Mouse (Mus musculus) heart, embryonic 15.5 days (tissue): Measurements from ENCODE around the gene Gm10192. TPM values are rescaled to one million over a fixed set of nuclear protein-coding genes. Genes with fewer than 3 reads are reported as not detected.
"Not testable (repeated sequence)": the region's sequence is repeated elsewhere in the genome, so short reads cannot be mapped to it uniquely, and the experiment has no call there.

Source experiments
- ATAC-seq: fragments of 200-750 bp; cut with Nextera tagmentation; replicated peaks from 2 replicates; pipeline ENCODE4 v1.8.0; 2017; ENCODE audit warnings: low read depth, moderate TSS enrichment; ENCODE audit not compliant: insufficient number of reproducible peaks, insufficient read depth, low FRiP score
- H3K27ac ChIP-seq: fragments of 300-500 bp; sonication (generic); 2 replicates; pipeline ENCODE4 v1.5.1; 2015; ENCODE audit warnings: mild to moderate bottlenecking, inconsistent platforms
- H3K27me3 ChIP-seq: fragments of 300-500 bp; sonication (generic); 2 replicates; pipeline ENCODE4 v1.6.1; 2015; ENCODE audit warnings: inconsistent platforms
- H3K36me3 ChIP-seq: fragments of 300-500 bp; sonication (generic); 2 replicates; pipeline ENCODE4 v1.6.1; 2015; ENCODE audit warnings: mild to moderate bottlenecking, inconsistent platforms
- H3K4me1 ChIP-seq: fragments of 300-500 bp; sonication (generic); replicated peaks from 2 replicates; pipeline ENCODE4 v1.6.1; 2015; ENCODE audit warnings: inconsistent platforms
- H3K4me2 ChIP-seq: fragments of 300-500 bp; sonication (generic); 2 replicates; pipeline ENCODE4 v1.6.1; 2015; ENCODE audit warnings: inconsistent platforms, mild to moderate bottlenecking, moderate library complexity
- H3K4me3 ChIP-seq: fragments of 300-500 bp; sonication (generic); 2 replicates; pipeline ENCODE4 v1.5.1; 2015; ENCODE audit warnings: mild to moderate bottlenecking, inconsistent platforms
- H3K9ac ChIP-seq: fragments of 300-500 bp; sonication (generic); 2 replicates; pipeline ENCODE4 v1.6.1; 2015; ENCODE audit warnings: mild to moderate bottlenecking, inconsistent platforms
- H3K9me3 ChIP-seq: fragments of 300-500 bp; sonication (generic); replicated peaks from 2 replicates; pipeline ENCODE4 v1.6.1; 2016; ENCODE audit warnings: inconsistent platforms
- WGBS: fragments of 180-500 bp; shearing (Covaris S2); methylation state at CpG from one replicate; pipeline ENCODE4 v1.1.7; 2015; ENCODE audit warnings: mixed read lengths; 5-methylcytosine and 5-hydroxymethylcytosine counted together
- polyA plus RNA-seq: library from polyadenylated mRNA; unstranded; fragments of >200 nt; fragmentation: Nextera tagmentation; extraction: Ambion mirVana; gene quantifications from 2 replicates; pipeline ENCODE4 v1.2.1, GENCODE M21; 2015

The Gm10192 gene
- not detected in 2 replicates for polyA plus RNA-seq

GRCm38 (mm10) chr4:97183066-97183465 lies at the start of gene Gm10192:
Gene Gm10192, minus strand, starts transcription at chr4:97183166.
- H3K9ac ChIP-seq, H3K4me1 ChIP-seq, H3K36me3 ChIP-seq, H3K27me3 ChIP-seq, H3K4me2 ChIP-seq, H3K27ac ChIP-seq, H3K4me3 ChIP-seq, H3K9me3 ChIP-seq, ATAC-seq: not testable (repeated sequence)

GRCm38 (mm10) chr4:97230411-97231104 lies 47.6 kb upstream of the Gm10192 start:
- H3K4me1 ChIP-seq = no peaks in the 10 kb centered on the region
- no peak overlapping the region for H3K27ac ChIP-seq
- H3K4me3 ChIP-seq = no peak overlapping the region
- ATAC-seq = no peak
- no peaks in the 10 kb centered on the region for H3K27me3 ChIP-seq
- no peaks in the 10 kb centered on the region for H3K36me3 ChIP-seq
- WGBS = 56% methylated on average over 5 of the region's 5 CpGs
- H3K4me2 ChIP-seq = no peak overlapping the region
- H3K9ac ChIP-seq = no peak overlapping the region
- H3K9me3 ChIP-seq = no peaks in the 10 kb centered on the region

DNA sequence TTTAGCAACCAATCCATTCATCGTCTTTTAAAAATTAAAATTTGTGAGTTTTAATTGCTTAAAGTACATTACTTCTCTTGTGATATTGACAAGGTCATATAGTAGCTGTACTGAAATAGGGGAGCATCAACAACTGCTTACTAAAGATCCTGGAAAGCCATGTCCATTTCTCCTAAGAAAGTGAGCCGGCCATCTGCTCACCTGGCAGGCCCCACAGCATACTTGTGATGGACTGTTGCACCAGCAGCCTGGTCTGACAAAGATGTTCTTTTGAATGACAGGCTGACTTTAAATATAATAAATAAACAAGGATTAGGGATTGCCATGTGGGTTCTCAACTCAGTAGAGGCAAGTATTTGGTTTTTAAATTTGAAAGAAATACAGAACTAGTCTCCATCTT lies 36.7 kb upstream of the Gm10192 start:
- Histone ChIP-seq H3K27ac (no peak overlapping the region), H3K27me3 (no peaks in the 10 kb centered on the region), H3K4me2 (no peak overlapping the region), H3K9me3 (no peaks in the 10 kb centered on the region), H3K36me3 (no peaks in the 10 kb centered on the region), H3K9ac (no peak overlapping the region), H3K4me3 (no peak overlapping the region), H3K4me1 (no peaks in the 10 kb centered on the region)
- 85% methylated on average over 2 of the region's 2 CpGs for WGBS
- ATAC-seq = no peak

DNA sequence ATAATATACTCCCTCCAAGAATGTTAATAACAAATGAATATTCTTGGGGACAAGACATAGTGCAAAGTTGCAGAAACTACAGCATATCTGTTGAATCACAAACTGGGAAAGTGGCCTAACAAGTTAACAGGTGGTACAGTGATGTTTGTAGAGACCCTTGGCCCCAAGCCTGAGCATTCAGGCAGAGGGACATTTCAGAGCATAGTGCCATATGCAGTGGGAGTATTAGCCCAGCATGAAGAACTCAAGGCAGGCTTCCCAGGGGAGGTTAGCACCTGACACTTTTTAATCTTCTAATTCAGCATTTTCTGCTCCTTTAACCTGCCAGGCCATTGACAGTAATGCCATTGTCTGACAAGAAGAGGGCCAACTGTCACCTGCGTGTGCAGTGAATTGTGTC lies 34.9 kb upstream of the Gm10192 start:
- no peak overlapping the region for H3K27ac ChIP-seq
- H3K9ac ChIP-seq = no peak overlapping the region
- H3K36me3 ChIP-seq = no peaks in the 10 kb centered on the region
- no peaks in the 10 kb centered on the region for H3K9me3 ChIP-seq
- no peak for ATAC-seq
- no peaks in the 10 kb centered on the region; the same call in 1 of the 2 replicates for H3K4me1 ChIP-seq
- WGBS = 85% methylated on average over 1 of the region's 1 CpGs
- H3K4me2 ChIP-seq = no peak overlapping the region
- no peak overlapping the region for H3K4me3 ChIP-seq
- no peaks in the 10 kb centered on the region for H3K27me3 ChIP-seq

DNA sequence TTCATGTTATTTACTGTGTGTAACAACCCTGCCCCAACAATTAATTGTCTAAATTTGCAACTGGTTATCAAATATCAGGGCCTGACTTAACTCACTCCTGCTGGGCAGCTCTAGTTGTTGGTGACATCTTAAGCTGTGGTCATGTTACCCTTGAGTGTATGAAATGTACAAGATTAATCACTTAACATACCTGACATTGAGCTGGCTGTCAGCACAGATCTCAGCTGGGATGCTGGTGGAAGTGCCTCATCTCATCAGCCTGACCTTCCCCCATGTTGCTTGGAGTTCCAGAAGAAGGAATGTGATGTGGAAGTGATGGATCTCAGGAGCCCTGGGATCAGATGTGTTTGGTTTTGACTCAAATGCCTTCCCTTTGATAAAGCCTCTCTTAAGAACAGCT lies 29.5 kb upstream of the Gm10192 start:
- no peak overlapping the region for H3K9ac ChIP-seq
- peaks cover 4% of the 10 kb centered on the region for H3K4me1 ChIP-seq
- H3K4me3 ChIP-seq = no peak overlapping the region
- ATAC-seq = no peak; the same call in 1 of the 2 replicates
- H3K9me3 ChIP-seq = no peaks in the 10 kb centered on the region
- H3K4me2 ChIP-seq = 0 out of 2 replicates have a peak overlapping the region, but pooled peaks have one; percentile 4
- H3K27ac ChIP-seq = no peak overlapping the region
- H3K27me3 ChIP-seq = no peaks in the 10 kb centered on the region
- H3K36me3 ChIP-seq = no peaks in the 10 kb centered on the region

- not testable (repeated sequence) for H3K4me3 ChIP-seq, ATAC-seq, H3K4me1 ChIP-seq, H3K9ac ChIP-seq, H3K27ac ChIP-seq, H3K27me3 ChIP-seq, H3K9me3 ChIP-seq, H3K4me2 ChIP-seq, H3K36me3 ChIP-seq
- 67% methylated on average over 2 of the region's 2 CpGs for WGBS
These were observed 20.0 kb upstream of the Gm10192 start for GRCm38 (mm10) chr4:97202986-97203385.

DNA sequence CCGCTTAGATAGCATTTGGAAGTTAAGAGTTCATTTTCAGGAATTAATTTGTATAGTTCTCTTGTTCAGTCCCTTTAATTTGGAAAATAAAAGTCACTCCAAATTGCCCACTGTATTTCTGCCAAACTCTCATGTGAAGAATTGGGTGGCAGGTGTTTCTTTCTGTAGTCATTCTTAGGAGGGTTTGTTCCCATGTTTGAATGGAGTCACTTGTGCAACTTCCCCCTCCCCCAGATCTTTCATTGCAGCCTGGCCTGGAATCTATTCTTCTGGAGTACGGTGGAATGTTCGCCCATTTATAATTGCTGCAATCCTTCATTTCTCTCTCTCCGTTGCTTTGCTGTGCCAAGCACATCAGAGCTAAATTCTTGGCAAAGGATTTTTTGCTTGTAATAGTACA lies 10.2 kb upstream of the Gm10192 start:
- no peak for ATAC-seq
- Histone ChIP-seq H3K4me1 (no peaks in the 10 kb centered on the region), H3K9ac (no peak overlapping the region), H3K4me2 (no peak overlapping the region), H3K27me3 (no peaks in the 10 kb centered on the region), H3K4me3 (no peak overlapping the region), H3K27ac (no peak overlapping the region), H3K36me3 (no peaks in the 10 kb centered on the region), H3K9me3 (no peaks in the 10 kb centered on the region)
- WGBS = 66% methylated on average over 4 of the region's 4 CpGs

- Histone ChIP-seq H3K4me2 (no peak overlapping the region), H3K4me3 (no peak overlapping the region), H3K36me3 (no peaks in the 10 kb centered on the region), H3K9me3 (no peaks in the 10 kb centered on the region), H3K4me1 (no peaks in the 10 kb centered on the region), H3K27me3 (no peaks in the 10 kb centered on the region), H3K9ac (no peak overlapping the region), H3K27ac (no peak overlapping the region)
- 80% methylated on average over 2 of the region's 2 CpGs for WGBS
- ATAC-seq = no peak
These were observed 9.6 kb upstream of the Gm10192 start for GRCm38 (mm10) chr4:97192601-97193000.

GRCm38 (mm10) chr4:97180396-97180795 lies 2.6 kb downstream of the Gm10192 start:
- no peak for ATAC-seq
- H3K27me3 ChIP-seq = no peaks in the 10 kb centered on the region
- no peaks in the 10 kb centered on the region for H3K36me3 ChIP-seq
- no peaks in the 10 kb centered on the region for H3K4me1 ChIP-seq
- no peak overlapping the region for H3K4me2 ChIP-seq
- no peak overlapping the region for H3K9ac ChIP-seq
- no peak overlapping the region for H3K27ac ChIP-seq
- no peak overlapping the region for H3K4me3 ChIP-seq
- H3K9me3 ChIP-seq = no peaks in the 10 kb centered on the region
- 69% methylated on average over 2 of the region's 2 CpGs for WGBS

GRCm38 (mm10) chr4:97156841-97157345 lies 26.1 kb downstream of the Gm10192 start:
- H3K9ac ChIP-seq = no peak overlapping the region
- H3K36me3 ChIP-seq = no peaks in the 10 kb centered on the region
- H3K4me1 ChIP-seq = no peaks in the 10 kb centered on the region
- no peak overlapping the region for H3K4me2 ChIP-seq
- no peaks in the 10 kb centered on the region for H3K9me3 ChIP-seq
- no peaks in the 10 kb centered on the region for H3K27me3 ChIP-seq
- 60% methylated on average over 10 of the region's 10 CpGs for WGBS
- H3K27ac ChIP-seq = no peak overlapping the region
- H3K4me3 ChIP-seq = no peak overlapping the region
- no peak for ATAC-seq

GRCm38 (mm10) chr4:97156084-97156483 lies 26.9 kb downstream of the Gm10192 start:
- ATAC-seq = no peak
- no peaks in the 10 kb centered on the region for H3K9me3 ChIP-seq
- no peaks in the 10 kb centered on the region for H3K4me1 ChIP-seq
- H3K36me3 ChIP-seq = no peaks in the 10 kb centered on the region
- H3K9ac ChIP-seq = no peak overlapping the region
- no peak overlapping the region for H3K27ac ChIP-seq
- no peak overlapping the region for H3K4me2 ChIP-seq
- WGBS = 58% methylated on average over 3 of the region's 3 CpGs
- no peak overlapping the region for H3K4me3 ChIP-seq
- no peaks in the 10 kb centered on the region for H3K27me3 ChIP-seq

DNA sequence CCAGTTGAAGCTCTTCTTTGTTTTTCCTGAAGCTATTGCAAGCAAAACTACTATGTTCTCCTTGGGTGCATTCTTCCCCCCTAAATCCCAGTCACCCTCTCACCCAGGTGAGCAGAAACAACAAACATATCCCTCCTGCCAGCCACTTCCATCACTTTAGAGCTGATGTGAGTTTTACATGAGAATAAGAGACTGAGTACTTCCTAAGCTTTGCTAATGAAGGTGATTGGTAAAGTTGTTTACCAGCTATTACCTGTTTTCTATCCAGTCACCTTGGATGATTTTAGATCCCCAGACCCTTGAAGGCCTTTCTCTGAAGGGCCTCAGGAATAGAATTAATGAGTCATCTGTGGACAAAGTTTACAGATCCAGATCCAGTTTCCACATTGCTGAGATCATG lies 29.4 kb downstream of the Gm10192 start:
- no peaks in the 10 kb centered on the region for H3K9me3 ChIP-seq
- no peaks in the 10 kb centered on the region for H3K36me3 ChIP-seq
- no peaks in the 10 kb centered on the region for H3K4me1 ChIP-seq
- no peak overlapping the region for H3K4me3 ChIP-seq
- no peak overlapping the region for H3K27ac ChIP-seq
- no peak overlapping the region for H3K9ac ChIP-seq
- no peaks in the 10 kb centered on the region for H3K27me3 ChIP-seq
- ATAC-seq = no peak
- no peak overlapping the region for H3K4me2 ChIP-seq
